Mouse (Mus musculus): ENCODE data around the gene Actl7a. TPM values are rescaled to one million over a fixed set of nuclear protein-coding genes. Genes with fewer than 3 reads are reported as not detected.
A peak's percentile ranks its signal among the peaks of the same experiment; 100 is the strongest.

Gene Actl7a
- polyA plus RNA-seq, 1 experiment from 2014 or later = not detected

DNA sequence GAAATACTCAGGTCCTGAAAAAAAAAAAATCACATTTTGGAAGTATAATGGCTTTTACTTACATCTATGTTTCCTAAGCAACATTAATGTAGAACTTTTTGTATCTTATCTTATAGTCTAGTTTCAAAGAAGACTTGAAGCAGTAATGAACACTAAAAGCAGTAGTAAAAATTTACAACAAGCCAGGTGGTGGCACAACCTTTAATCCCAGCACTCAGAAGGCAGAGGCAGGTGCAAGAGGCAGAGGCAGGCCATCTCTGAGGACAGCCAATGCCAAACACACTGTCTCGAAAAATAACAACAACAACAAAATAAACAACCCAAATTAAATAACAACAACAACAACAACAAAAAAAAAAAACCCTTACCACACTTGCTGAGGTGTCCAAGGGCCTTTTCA lies 27.9 kb downstream of the Actl7a start:
- 83% methylated on average over 1 of the region's 1 CpGs for WGBS
- H3K9me3 ChIP-seq (replicated peaks) = no peaks in the 10 kb centered on the region
- H3K27me3 ChIP-seq = no peaks in the 10 kb centered on the region
- no peak for ATAC-seq
- no peak overlapping the region for H3K4me3 ChIP-seq
- H3K36me3 ChIP-seq (ENCODE audit: poor library complexity, severe bottlenecking) = peaks cover 90% of the 10 kb centered on the region
- no peak overlapping the region for H3K9ac ChIP-seq
- no peak overlapping the region for H3K27ac ChIP-seq
- no peaks in the 10 kb centered on the region for H3K4me1 ChIP-seq
- no peak overlapping the region for H3K4me2 ChIP-seq

DNA sequence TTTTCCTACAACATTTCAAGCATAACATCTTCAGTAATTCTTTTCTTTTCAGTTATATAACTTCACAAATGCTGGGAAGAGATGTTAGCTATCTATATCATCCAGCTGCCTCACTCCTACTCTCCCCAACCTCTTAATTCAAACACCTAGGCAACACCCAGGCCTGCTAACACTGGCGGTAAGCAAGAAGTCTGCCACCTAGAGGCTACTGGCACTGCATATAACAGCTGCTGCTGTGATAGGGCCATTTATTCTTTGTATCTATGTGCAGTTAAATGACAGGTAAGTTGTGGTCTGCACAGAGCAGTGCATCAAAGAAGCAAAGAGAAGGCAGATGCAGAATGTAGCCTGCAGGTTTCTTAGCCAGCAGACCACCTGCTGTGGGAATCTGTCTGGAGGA lies 48.2 kb downstream of the Actl7a start:
- no peak overlapping the region for H3K4me3 ChIP-seq
- no peak overlapping the region for H3K27ac ChIP-seq
- peaks cover 93% of the 10 kb centered on the region for H3K36me3 ChIP-seq (ENCODE audit: poor library complexity, severe bottlenecking)
- H3K27me3 ChIP-seq = no peaks in the 10 kb centered on the region
- H3K9me3 ChIP-seq (replicated peaks) = no peaks in the 10 kb centered on the region
- H3K9ac ChIP-seq = no peak overlapping the region
- 36% methylated on average over 1 of the region's 1 CpGs for WGBS
- no peaks in the 10 kb centered on the region for H3K4me1 ChIP-seq
- ATAC-seq = 0 out of 2 replicates have a peak, but pooled peaks have one; percentile 50
- no peak overlapping the region for H3K4me2 ChIP-seq

Other genes with a start within 250 kb of the Actl7a start
- gene Gm26657, start 3.3 kb upstream of the Actl7a start, polyA plus RNA-seq (2015; fragmentation: Nextera tagmentation; extraction: Ambion mirVana) = not detected in 2 replicates
- not detected in 2 replicates for gene Actl7b, start 2.0 kb upstream of the Actl7a start, polyA plus RNA-seq (2015; fragmentation: Nextera tagmentation; extraction: Ambion mirVana)
- gene Elp1, start 58.9 kb downstream of the Actl7a start, polyA plus RNA-seq (2015; fragmentation: Nextera tagmentation; extraction: Ambion mirVana) = 54.9 and 62.1 TPM in 2 replicates
- 16.5 and 18.1 TPM in 2 replicates for gene Fam206a, start 58.9 kb downstream of the Actl7a start, polyA plus RNA-seq (2015; fragmentation: Nextera tagmentation; extraction: Ambion mirVana)
- gene Ctnnal1, start 121.8 kb downstream of the Actl7a start, polyA plus RNA-seq (2015; fragmentation: Nextera tagmentation; extraction: Ambion mirVana) = 16.5 and 19.4 TPM in 2 replicates
- 6.7 and 8.2 TPM in 2 replicates for gene Tmem245, start 204.0 kb downstream of the Actl7a start, polyA plus RNA-seq (2015; fragmentation: Nextera tagmentation; extraction: Ambion mirVana)
- 10.9 and 11.6 TPM in 2 replicates for gene Frrs1l, start 247.0 kb downstream of the Actl7a start, polyA plus RNA-seq (2015; fragmentation: Nextera tagmentation; extraction: Ambion mirVana)

All from forebrain, embryonic 13.5 days (tissue).